Mouse (Mus musculus) ES-E14 (cell line): ENCODE data around the gene Zfhx3.

Source experiments
- CHD2 ChIP-seq: IDR thresholded peaks from 2 replicates; pipeline ENCODE4 v1.6.1; 2014; ENCODE audit warnings: mild to moderate bottlenecking, low read depth, low read length, inconsistent platforms
- MAFK ChIP-seq: IDR thresholded peaks from 2 replicates; pipeline ENCODE4 v1.6.1; 2014; ENCODE audit warnings: mild to moderate bottlenecking, low read depth, low read length, inconsistent platforms; ENCODE audit not compliant: insufficient read depth
- ZC3H11A ChIP-seq: IDR thresholded peaks from 2 replicates; pipeline ENCODE4 v1.6.1; 2012; ENCODE audit warnings: low read depth, mild to moderate bottlenecking, inconsistent platforms, low read length, borderline replicate concordance

DNA sequence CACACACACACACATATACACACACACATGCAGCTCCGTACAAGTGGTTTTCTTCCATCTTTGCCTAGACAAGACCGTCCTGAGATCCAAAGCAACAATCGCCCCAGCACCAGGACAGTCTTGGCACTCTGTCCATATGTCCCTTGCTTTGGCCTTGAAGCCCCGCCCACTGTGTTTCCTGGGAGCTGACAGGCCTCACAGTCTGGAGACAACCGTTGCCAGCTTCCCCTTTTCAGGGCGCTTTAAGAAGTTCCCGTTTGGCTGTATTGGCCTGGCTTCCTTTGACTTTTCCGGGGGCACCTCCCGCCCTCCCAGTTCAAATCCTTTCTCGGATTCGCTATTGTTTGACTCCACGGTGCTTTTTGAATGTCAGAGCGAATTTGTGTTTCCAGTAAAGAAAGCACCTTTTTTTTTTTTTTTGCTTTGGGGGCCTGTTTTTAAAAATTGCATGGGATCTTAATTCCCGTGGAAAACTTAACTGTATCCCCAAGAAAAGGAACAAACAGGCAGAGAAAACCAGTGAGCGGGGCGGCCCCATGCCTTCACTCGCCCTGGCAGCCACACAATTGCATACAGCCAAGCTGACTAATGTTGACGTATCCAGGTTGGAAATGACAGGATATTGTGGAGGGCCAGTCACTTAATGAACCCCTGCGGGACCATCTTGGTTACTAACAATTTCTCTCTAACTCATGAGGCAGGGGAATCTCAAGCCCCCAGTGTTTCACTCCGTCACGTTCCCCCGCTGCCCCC, 444.9 kb downstream of the Zfhx3 start:
- TF ChIP-seq ZC3H11A = no peak
- no peak for TF ChIP-seq CHD2
- TF ChIP-seq MAFK = no peak
